Mouse (Mus musculus) limb, embryonic 10.5 days (tissue): Measurements from ENCODE around the gene Cmtr2. TPM values are rescaled to one million over a fixed set of nuclear protein-coding genes. Genes with fewer than 3 reads are reported as not detected.
A peak's percentile ranks its signal among the peaks of the same experiment; 100 is the strongest.

Experiments used
- DNase-seq: peaks from one replicate; pipeline ENCODE4 v3.0.0-alpha.2; 2017; ENCODE audit warnings: low spot score
- H3K27ac ChIP-seq: fragments of 300-500 bp; sonication (generic); 2 replicates; pipeline ENCODE4 v1.5.1; 2016; ENCODE audit warnings: mild to moderate bottlenecking
- H3K27me3 ChIP-seq: fragments of 300-500 bp; sonication (generic); 2 replicates; pipeline ENCODE4 v1.6.1; 2016; ENCODE audit warnings: low read depth, mild to moderate bottlenecking; ENCODE audit not compliant: poor library complexity, severe bottlenecking
- H3K36me3 ChIP-seq: fragments of 300-500 bp; sonication (generic); 2 replicates; pipeline ENCODE4 v1.6.1; 2016; ENCODE audit warnings: mild to moderate bottlenecking, moderate library complexity
- H3K4me1 ChIP-seq: fragments of 300-500 bp; sonication (generic); 2 replicates; pipeline ENCODE4 v1.6.1; 2016
- H3K4me3 ChIP-seq: fragments of 300-500 bp; sonication (generic); 2 replicates; pipeline ENCODE4 v1.5.1; 2016; ENCODE audit warnings: mild to moderate bottlenecking, moderate library complexity
- H3K9me3 ChIP-seq: fragments of 300-500 bp; sonication (generic); replicated peaks from 2 replicates; pipeline ENCODE4 v1.6.1; 2016; ENCODE audit warnings: mild to moderate bottlenecking
- WGBS: fragments of 180-500 bp; shearing (Covaris S2); methylation state at CpG from one replicate; pipeline ENCODE4 v1.1.7; 2016; 5-methylcytosine and 5-hydroxymethylcytosine counted together
- polyA plus RNA-seq: library from polyadenylated mRNA; unstranded; fragments of >200 nt; fragmentation: Nextera tagmentation; extraction: Ambion mirVana; gene quantifications from 2 replicates; pipeline ENCODE4 v1.2.1, GENCODE M21; 2016

Cmtr2 gene
- 10.0 and 10.6 TPM in 2 replicates for polyA plus RNA-seq

GRCm38 (mm10) chr8:110215365-110215764, at the start of gene Cmtr2:
Gene Cmtr2, plus strand, starts transcription at chr8:110215665.
- Histone ChIP-seq H3K4me1 (peaks cover 20% of the 10 kb centered on the region), H3K36me3 (0 out of 2 replicates have a peak, but pooled peaks cover 2% of the 10 kb centered on the region), H3K27ac (no peak within 1 kb of the TSS), H3K27me3 (no peaks in the 10 kb centered on the region), H3K9me3 (no peaks in the 10 kb centered on the region), H3K4me3 (no peak within 1 kb of the TSS)
- WGBS = 68% methylated on average over 7 of the region's 7 CpGs
- DNase-seq = peak; percentile 38

- Histone ChIP-seq H3K36me3 (no peaks in the 10 kb centered on the region), H3K27ac (no peak overlapping the region), H3K9me3 (no peaks in the 10 kb centered on the region), H3K27me3 (peaks cover 45% of the 10 kb centered on the region), H3K4me1 (peaks cover 9% of the 10 kb centered on the region), H3K4me3 (no peak overlapping the region)
- 84% methylated on average over 8 of the region's 8 CpGs for WGBS
- DNase-seq = no peak
Measured at GRCm38 (mm10) chr8:110166270-110166669, 49.2 kb upstream of the Cmtr2 start.

GRCm38 (mm10) chr8:110168046-110168445, 47.4 kb upstream of the Cmtr2 start, which contains the start of gene Calb2:
Gene Calb2, minus strand, starts transcription at chr8:110168210.
- H3K4me3 ChIP-seq = peak within 1 kb of the TSS; percentile 34
- WGBS = under 1% methylated on average over 33 of the region's 33 CpGs
- DNase-seq = peak; percentile 88
- peaks cover 9% of the 10 kb centered on the region for H3K4me1 ChIP-seq
- no peak within 1 kb of the TSS for H3K27ac ChIP-seq
- H3K9me3 ChIP-seq = no peaks in the 10 kb centered on the region
- no peaks in the 10 kb centered on the region for H3K36me3 ChIP-seq
- H3K27me3 ChIP-seq = peaks cover 45% of the 10 kb centered on the region

- H3K36me3 ChIP-seq = no peaks in the 10 kb centered on the region
- no peak for DNase-seq
- no peak overlapping the region for H3K4me3 ChIP-seq
- H3K4me1 ChIP-seq = peaks cover 12% of the 10 kb centered on the region
- no peaks in the 10 kb centered on the region for H3K9me3 ChIP-seq
- WGBS = 66% methylated on average over 6 of the region's 6 CpGs
- no peak overlapping the region for H3K27ac ChIP-seq
- H3K27me3 ChIP-seq = peaks cover 40% of the 10 kb centered on the region
Measured at GRCm38 (mm10) chr8:110172161-110172560, 43.3 kb upstream of the Cmtr2 start.

GRCm38 (mm10) chr8:110174826-110175225, 40.6 kb upstream of the Cmtr2 start:
- no peak for DNase-seq
- H3K27me3 ChIP-seq = peaks cover 32% of the 10 kb centered on the region
- H3K4me3 ChIP-seq = no peak overlapping the region
- 91% methylated on average over 4 of the region's 4 CpGs for WGBS
- no peak overlapping the region for H3K27ac ChIP-seq
- H3K36me3 ChIP-seq = no peaks in the 10 kb centered on the region
- no peaks in the 10 kb centered on the region for H3K9me3 ChIP-seq
- peaks cover 11% of the 10 kb centered on the region for H3K4me1 ChIP-seq

GRCm38 (mm10) chr8:110177359-110178155, 37.9 kb upstream of the Cmtr2 start:
- Histone ChIP-seq H3K9me3 (no peaks in the 10 kb centered on the region), H3K4me1 (peaks cover 11% of the 10 kb centered on the region), H3K36me3 (no peaks in the 10 kb centered on the region), H3K27ac (no peak overlapping the region), H3K4me3 (no peak overlapping the region), H3K27me3 (peaks cover 26% of the 10 kb centered on the region)
- DNase-seq = no peak
- 22% methylated on average over 22 of the region's 22 CpGs for WGBS

GRCm38 (mm10) chr8:110182735-110183367, 32.6 kb upstream of the Cmtr2 start:
- H3K9me3 ChIP-seq = no peaks in the 10 kb centered on the region
- H3K27ac ChIP-seq = no peak overlapping the region
- no peak overlapping the region for H3K4me3 ChIP-seq
- WGBS = 90% methylated on average over 11 of the region's 11 CpGs
- H3K27me3 ChIP-seq = peaks cover 18% of the 10 kb centered on the region
- DNase-seq = no peak
- no peaks in the 10 kb centered on the region for H3K36me3 ChIP-seq
- H3K4me1 ChIP-seq = peaks cover 12% of the 10 kb centered on the region

GRCm38 (mm10) chr8:110183748-110184147, 31.7 kb upstream of the Cmtr2 start:
- Histone ChIP-seq H3K4me3 (no peak overlapping the region), H3K36me3 (no peaks in the 10 kb centered on the region), H3K27ac (no peak overlapping the region), H3K9me3 (no peaks in the 10 kb centered on the region), H3K4me1 (peaks cover 15% of the 10 kb centered on the region), H3K27me3 (peaks cover 9% of the 10 kb centered on the region)
- 27% methylated on average over 11 of the region's 11 CpGs for WGBS
- no peak for DNase-seq

GRCm38 (mm10) chr8:110185538-110185937, 29.9 kb upstream of the Cmtr2 start:
- Histone ChIP-seq H3K9me3 (no peaks in the 10 kb centered on the region), H3K27me3 (0 out of 2 replicates have a peak, but pooled peaks cover 6% of the 10 kb centered on the region), H3K36me3 (no peaks in the 10 kb centered on the region), H3K27ac (no peak overlapping the region), H3K4me1 (peaks cover 28% of the 10 kb centered on the region), H3K4me3 (no peak overlapping the region)
- WGBS = 84% methylated on average over 4 of the region's 4 CpGs
- no peak for DNase-seq

- H3K4me1 ChIP-seq = peaks cover 17% of the 10 kb centered on the region
- H3K4me3 ChIP-seq = no peak overlapping the region
- no peaks in the 10 kb centered on the region for H3K36me3 ChIP-seq
- no peak for DNase-seq
- H3K9me3 ChIP-seq = no peaks in the 10 kb centered on the region
- H3K27me3 ChIP-seq = 0 out of 2 replicates have a peak, but pooled peaks cover 1% of the 10 kb centered on the region
- 12% methylated on average over 8 of the region's 8 CpGs for WGBS
- no peak overlapping the region; the same call in 1 of the 2 replicates for H3K27ac ChIP-seq
Measured at GRCm38 (mm10) chr8:110188961-110189750, 26.3 kb upstream of the Cmtr2 start.

GRCm38 (mm10) chr8:110196678-110197077, 18.8 kb upstream of the Cmtr2 start:
- no peaks in the 10 kb centered on the region for H3K9me3 ChIP-seq
- no peak overlapping the region for H3K27ac ChIP-seq
- H3K27me3 ChIP-seq = no peaks in the 10 kb centered on the region
- no peak overlapping the region for H3K4me3 ChIP-seq
- no peaks in the 10 kb centered on the region for H3K36me3 ChIP-seq
- WGBS = 2% methylated on average over 5 of the region's 5 CpGs
- DNase-seq = peak; percentile 80
- no peaks in the 10 kb centered on the region for H3K4me1 ChIP-seq

- Histone ChIP-seq H3K27ac (no peak overlapping the region), H3K36me3 (no peaks in the 10 kb centered on the region), H3K4me3 (no peak overlapping the region), H3K27me3 (no peaks in the 10 kb centered on the region), H3K9me3 (no peaks in the 10 kb centered on the region), H3K4me1 (no peaks in the 10 kb centered on the region)
- WGBS = 35% methylated on average over 11 of the region's 11 CpGs
- DNase-seq = peak; percentile 70
Measured at GRCm38 (mm10) chr8:110201806-110202205, 13.7 kb upstream of the Cmtr2 start.
